Comparison of ENCODE assay signal across 8 mouse cellular contexts in the genomic region with DNA sequence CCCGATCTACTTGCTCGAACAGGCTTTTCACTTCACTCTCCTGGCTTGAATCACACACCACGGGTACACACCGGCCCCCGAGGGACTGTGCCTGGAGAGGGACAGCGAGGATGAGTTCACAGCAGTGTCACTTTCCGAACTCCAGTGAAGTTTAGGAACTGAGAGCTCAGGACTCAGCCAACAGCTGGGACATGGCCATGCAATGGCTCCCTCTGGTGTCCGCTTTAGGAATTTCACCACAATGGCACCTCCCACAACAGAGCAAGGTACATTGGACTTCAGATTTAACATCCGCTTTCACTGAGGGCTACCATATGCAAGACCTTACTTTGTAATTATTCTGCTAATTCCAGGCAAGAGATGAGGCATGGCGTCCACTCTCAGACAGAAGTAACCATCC. TPM values are rescaled to one million over a fixed set of nuclear protein-coding genes. Genes with fewer than 3 reads are reported as not detected.
DNase-seq lines count a peak whose midpoint lies in the region; ATAC-seq and TF ChIP-seq lines count a peak whose summit lies in the region.

No protein-coding gene starts in this region.

- no peak overlapping the region for H3K4me3 ChIP-seq in bone marrow, adult 2 months (replicated peaks; ENCODE audit: control insufficient read depth, low read depth, low read length)
- H3K4me3 ChIP-seq in heart, embryonic 12.5 days: no peak overlapping the region
- H3K4me3 ChIP-seq in kidney, embryonic 16.5 days (ENCODE audit: low read length): 0 out of 2 replicates have a peak overlapping the region, but pooled peaks have one; percentile 14
- no peak overlapping the region for H3K4me3 ChIP-seq in liver, embryonic 12.5 days
- H3K4me3 ChIP-seq in stomach, embryonic 14.5 days (ENCODE audit: low read depth, low read length): no peak overlapping the region

- peaks cover 36% of the 10 kb centered on the region for H3K36me3 ChIP-seq in heart, embryonic 12.5 days
- peaks cover 16% of the 10 kb centered on the region for H3K36me3 ChIP-seq in kidney, embryonic 16.5 days (ENCODE audit: insufficient read depth, low read length)
- H3K36me3 ChIP-seq in liver, embryonic 12.5 days: peaks cover 51% of the 10 kb centered on the region
- peaks cover 25% of the 10 kb centered on the region; the same call in 1 of the 2 replicates for H3K36me3 ChIP-seq in stomach, embryonic 14.5 days (ENCODE audit: control insufficient read depth, insufficient read depth, low read length)

- no peak overlapping the region; the same call in 1 of the 2 replicates for H3K9ac ChIP-seq in heart, embryonic 12.5 days
- peak overlapping the region; percentile 52 for H3K9ac ChIP-seq in kidney, embryonic 16.5 days (replicated peaks; ENCODE audit: low read length)
- H3K9ac ChIP-seq in liver, embryonic 12.5 days: no peak overlapping the region; the same call in 1 of the 2 replicates
- H3K9ac ChIP-seq in stomach, embryonic 14.5 days (replicated peaks; ENCODE audit: low read depth, low read length): no peak overlapping the region

- peak; percentile 99 for TF ChIP-seq CTCF in bone marrow, adult 2 months (IDR thresholded peaks at IDR 0.05; ENCODE audit: control insufficient read depth, insufficient read depth, low read length)

- no peaks in the 10 kb centered on the region for H3K9me3 ChIP-seq in heart, embryonic 12.5 days (replicated peaks)
- no peaks in the 10 kb centered on the region for H3K9me3 ChIP-seq in kidney, embryonic 16.5 days (ENCODE audit: low read length)
- H3K9me3 ChIP-seq in liver, embryonic 12.5 days (replicated peaks): no peaks in the 10 kb centered on the region
- H3K9me3 ChIP-seq in stomach, embryonic 14.5 days (ENCODE audit: control insufficient read depth, low read depth, low read length): no peaks in the 10 kb centered on the region

- DNase-seq in A20 (ENCODE audit: low read depth, low spot score): peak; percentile 93
- DNase-seq in natural killer cell, adult 2 months (ENCODE audit: low spot score in 2 of 2): peak; percentile 84 to 89

- 18% methylated on average over 10 of the region's 10 CpGs for WGBS in bone marrow, adult 2 months
- WGBS in heart, embryonic 12.5 days: 21% methylated on average over 10 of the region's 10 CpGs
- 13% methylated on average over 10 of the region's 10 CpGs for WGBS in kidney, embryonic 16.5 days
- WGBS in liver, embryonic 12.5 days (ENCODE audit: insufficient replicate concordance): 20% methylated on average over 10 of the region's 10 CpGs
- 20% methylated on average over 10 of the region's 10 CpGs for WGBS in stomach, embryonic 14.5 days

- H3K27me3 ChIP-seq in heart, embryonic 12.5 days (replicated peaks): no peaks in the 10 kb centered on the region
- H3K27me3 ChIP-seq in kidney, embryonic 16.5 days (ENCODE audit: insufficient read depth, low read length): no peaks in the 10 kb centered on the region
- H3K27me3 ChIP-seq in liver, embryonic 12.5 days (replicated peaks): no peaks in the 10 kb centered on the region
- H3K27me3 ChIP-seq in stomach, embryonic 14.5 days (ENCODE audit: control insufficient read depth, insufficient read depth, low read length): no peaks in the 10 kb centered on the region

- H3K4me1 ChIP-seq in bone marrow, adult 2 months (ENCODE audit: control insufficient read depth, insufficient read depth, low read length): peaks cover 1% of the 10 kb centered on the region; the same call in 1 of the 2 replicates
- H3K4me1 ChIP-seq in heart, embryonic 12.5 days (replicated peaks): peaks cover 22% of the 10 kb centered on the region
- peaks cover 29% of the 10 kb centered on the region for H3K4me1 ChIP-seq in kidney, embryonic 16.5 days (ENCODE audit: insufficient read depth, low read length)
- peaks cover 38% of the 10 kb centered on the region for H3K4me1 ChIP-seq in liver, embryonic 12.5 days
- H3K4me1 ChIP-seq in stomach, embryonic 14.5 days (ENCODE audit: control insufficient read depth, insufficient read depth, low read length): peaks cover 17% of the 10 kb centered on the region; the same call in 1 of the 2 replicates

- H3K4me2 ChIP-seq in heart, embryonic 12.5 days: peak overlapping the region; percentile 26; the same call in 1 of the 2 replicates
- peak overlapping the region; percentile 39 for H3K4me2 ChIP-seq in kidney, embryonic 16.5 days (replicated peaks; ENCODE audit: low read depth, low read length)
- 0 out of 2 replicates have a peak overlapping the region, but pooled peaks have one; percentile 18 for H3K4me2 ChIP-seq in liver, embryonic 12.5 days
- H3K4me2 ChIP-seq in stomach, embryonic 14.5 days (replicated peaks; ENCODE audit: low read depth, low read length): peak overlapping the region; percentile 11

- ATAC-seq in erythroid progenitor cell, adult 5-6 weeks (replicated peaks; ENCODE audit: low FRiP score, poor library complexity, severe bottlenecking): peak; percentile 73
- peak; percentile 37; the same call in 1 of the 2 replicates for ATAC-seq in heart, embryonic 12.5 days (ENCODE audit: insufficient number of reproducible peaks, low FRiP score)
- peak; percentile 76 for ATAC-seq in kidney, embryonic 16.5 days (ENCODE audit: low FRiP score, low TSS enrichment)
- ATAC-seq in liver, embryonic 12.5 days: peak; percentile 50; the same call in 1 of the 2 replicates
- peak; percentile 75 for ATAC-seq in stomach, embryonic 14.5 days (ENCODE audit: insufficient number of reproducible peaks, insufficient read depth, low FRiP score, low read depth)

- TF ChIP-seq POLR2A in bone marrow, adult 2 months (IDR thresholded peaks at IDR 0.05; ENCODE audit: borderline replicate concordance, control insufficient read depth, low read depth, low read length): no peak

- H3K27ac ChIP-seq in bone marrow, adult 2 months (ENCODE audit: control insufficient read depth, insufficient read depth, low read depth, low read length, poor library complexity): no peak overlapping the region; the same call in 1 of the 2 replicates
- no peak overlapping the region for H3K27ac ChIP-seq in heart, embryonic 12.5 days (ENCODE audit: poor library complexity, severe bottlenecking)
- H3K27ac ChIP-seq in kidney, embryonic 16.5 days (ENCODE audit: low read length): no peak overlapping the region
- H3K27ac ChIP-seq in liver, embryonic 12.5 days: no peak overlapping the region
- no peak overlapping the region for H3K27ac ChIP-seq in stomach, embryonic 14.5 days (ENCODE audit: low read length)

RNA-seq across cellular contexts. Expression of gene Dhrs1, which starts 1.8 kb away (rescaled TPM):
- polyA plus RNA-seq in bone marrow, adult 2 months (2011; ENCODE audit: insufficient read depth, insufficient read length, low replicate concordance, missing spikeins): 24.4 and 25.9 TPM in 2 replicates
- 6.7 and 39.3 TPM in 2 replicates for total RNA-seq in erythroid progenitor cell, adult 5-6 weeks (2015; ENCODE audit: low replicate concordance)
- 0.76 and 10.4 TPM in 2 replicates for total RNA-seq in erythroid progenitor cell, adult 5-6 weeks (2017; ENCODE audit: low replicate concordance)
- polyA plus RNA-seq in heart, embryonic 12.5 days (2016; fragmentation: Nextera tagmentation; extraction: Ambion mirVana): 59.2 and 60.8 TPM in 2 replicates
- 112 and 119 TPM in 2 replicates for polyA plus RNA-seq in kidney, embryonic 16.5 days (2015; fragmentation: Nextera tagmentation; extraction: Ambion mirVana)
- 34.3 and 35.2 TPM in 2 replicates for polyA plus RNA-seq in liver, embryonic 12.5 days (2016; fragmentation: Nextera tagmentation; extraction: Ambion mirVana)
- 83.0 and 99.4 TPM in 2 replicates for polyA plus RNA-seq in stomach, embryonic 14.5 days (2014; fragmentation: Nextera tagmentation; extraction: Ambion mirVana)

RNA-seq across cellular contexts. Expression of gene Nop9, which starts 1.8 kb away (rescaled TPM):
- 14.3 and 14.5 TPM in 2 replicates for polyA plus RNA-seq in bone marrow, adult 2 months (2011; ENCODE audit: insufficient read depth, insufficient read length, low replicate concordance, missing spikeins)
- total RNA-seq in erythroid progenitor cell, adult 5-6 weeks (2015; ENCODE audit: low replicate concordance): 5.9 and 8.6 TPM in 2 replicates
- 7.2 and 11.7 TPM in 2 replicates for total RNA-seq in erythroid progenitor cell, adult 5-6 weeks (2017; ENCODE audit: low replicate concordance)
- 27.7 and 30.6 TPM in 2 replicates for polyA plus RNA-seq in heart, embryonic 12.5 days (2016; fragmentation: Nextera tagmentation; extraction: Ambion mirVana)
- 40.6 and 41.9 TPM in 2 replicates for polyA plus RNA-seq in kidney, embryonic 16.5 days (2015; fragmentation: Nextera tagmentation; extraction: Ambion mirVana)
- polyA plus RNA-seq in liver, embryonic 12.5 days (2016; fragmentation: Nextera tagmentation; extraction: Ambion mirVana): 56.0 and 59.4 TPM in 2 replicates
- 36.6 and 38.8 TPM in 2 replicates for polyA plus RNA-seq in stomach, embryonic 14.5 days (2014; fragmentation: Nextera tagmentation; extraction: Ambion mirVana)

RNA-seq across cellular contexts. Expression of gene Cideb, which starts 14.5 kb away (rescaled TPM):
- 1.6 TPM in 1 of 2 replicates, not detected in the other for polyA plus RNA-seq in bone marrow, adult 2 months (2011; ENCODE audit: insufficient read depth, insufficient read length, low replicate concordance, missing spikeins)
- not detected in 2 replicates for total RNA-seq in erythroid progenitor cell, adult 5-6 weeks (2015; ENCODE audit: low replicate concordance)
- not detected in 2 replicates for total RNA-seq in erythroid progenitor cell, adult 5-6 weeks (2017; ENCODE audit: low replicate concordance)
- polyA plus RNA-seq in heart, embryonic 12.5 days (2016; fragmentation: Nextera tagmentation; extraction: Ambion mirVana): 1.0 and 1.2 TPM in 2 replicates
- 21.1 and 21.3 TPM in 2 replicates for polyA plus RNA-seq in kidney, embryonic 16.5 days (2015; fragmentation: Nextera tagmentation; extraction: Ambion mirVana)
- 10.7 and 11.2 TPM in 2 replicates for polyA plus RNA-seq in liver, embryonic 12.5 days (2016; fragmentation: Nextera tagmentation; extraction: Ambion mirVana)
- 2.3 and 2.6 TPM in 2 replicates for polyA plus RNA-seq in stomach, embryonic 14.5 days (2014; fragmentation: Nextera tagmentation; extraction: Ambion mirVana)

RNA-seq across cellular contexts. Expression of gene Ltb4r2, which starts 17.5 kb away (rescaled TPM):
- polyA plus RNA-seq in bone marrow, adult 2 months (2011; ENCODE audit: insufficient read depth, insufficient read length, low replicate concordance, missing spikeins): 2.8 and 6.5 TPM in 2 replicates
- not detected in 2 replicates for total RNA-seq in erythroid progenitor cell, adult 5-6 weeks (2015; ENCODE audit: low replicate concordance)
- not detected in 2 replicates for total RNA-seq in erythroid progenitor cell, adult 5-6 weeks (2017; ENCODE audit: low replicate concordance)
- 0.49 and 0.54 TPM in 2 replicates for polyA plus RNA-seq in heart, embryonic 12.5 days (2016; fragmentation: Nextera tagmentation; extraction: Ambion mirVana)
- polyA plus RNA-seq in kidney, embryonic 16.5 days (2015; fragmentation: Nextera tagmentation; extraction: Ambion mirVana): 0.41 and 0.45 TPM in 2 replicates
- 1.3 and 1.8 TPM in 2 replicates for polyA plus RNA-seq in liver, embryonic 12.5 days (2016; fragmentation: Nextera tagmentation; extraction: Ambion mirVana)
- polyA plus RNA-seq in stomach, embryonic 14.5 days (2014; fragmentation: Nextera tagmentation; extraction: Ambion mirVana): 0.13 and 0.52 TPM in 2 replicates

RNA-seq across cellular contexts. Expression of gene Rabggta, which starts 21.6 kb away (rescaled TPM):
- 16.0 and 24.5 TPM in 2 replicates for polyA plus RNA-seq in bone marrow, adult 2 months (2011; ENCODE audit: insufficient read depth, insufficient read length, low replicate concordance, missing spikeins)
- 2.9 and 6.3 TPM in 2 replicates for total RNA-seq in erythroid progenitor cell, adult 5-6 weeks (2015; ENCODE audit: low replicate concordance)
- 6.0 TPM in 1 of 2 replicates, not detected in the other for total RNA-seq in erythroid progenitor cell, adult 5-6 weeks (2017; ENCODE audit: low replicate concordance)
- 20.9 and 24.4 TPM in 2 replicates for polyA plus RNA-seq in heart, embryonic 12.5 days (2016; fragmentation: Nextera tagmentation; extraction: Ambion mirVana)
- polyA plus RNA-seq in kidney, embryonic 16.5 days (2015; fragmentation: Nextera tagmentation; extraction: Ambion mirVana): 43.3 and 46.2 TPM in 2 replicates
- 18.3 and 18.9 TPM in 2 replicates for polyA plus RNA-seq in liver, embryonic 12.5 days (2016; fragmentation: Nextera tagmentation; extraction: Ambion mirVana)
- polyA plus RNA-seq in stomach, embryonic 14.5 days (2014; fragmentation: Nextera tagmentation; extraction: Ambion mirVana): 30.0 and 31.0 TPM in 2 replicates
